Mouse (Mus musculus) embryonic facial prominence, embryonic 14.5 days (tissue): ENCODE results near the gene Tns1. TPM values are rescaled to one million over a fixed set of nuclear protein-coding genes. Genes with fewer than 3 reads are reported as not detected.

Source experiments
- ATAC-seq: fragments of 200-750 bp; cut with Nextera tagmentation; 2 replicates; pipeline ENCODE4 v1.8.0; 2017; ENCODE audit warnings: low read depth, moderate number of reproducible peaks, moderate TSS enrichment
- DNase-seq: peaks from one replicate; pipeline ENCODE4 v3.0.0-alpha.2; 2015; ENCODE audit warnings: low spot score
- H3K27ac ChIP-seq: fragments of 300-500 bp; sonication (generic); replicated peaks from 2 replicates; pipeline ENCODE4 v1.5.1; 2014; ENCODE audit warnings: low read depth, mild to moderate bottlenecking, low read length, moderate library complexity
- H3K27me3 ChIP-seq: fragments of 300-500 bp; sonication (generic); replicated peaks from 2 replicates; pipeline ENCODE4 v1.6.1; 2014; ENCODE audit warnings: low read length; ENCODE audit not compliant: control insufficient read depth, insufficient read depth
- H3K36me3 ChIP-seq: fragments of 300-500 bp; sonication (generic); 2 replicates; pipeline ENCODE4 v1.6.1; 2014; ENCODE audit warnings: low read length, mixed read lengths; ENCODE audit not compliant: control insufficient read depth, insufficient read depth
- H3K4me1 ChIP-seq: fragments of 300-500 bp; sonication (generic); 2 replicates; pipeline ENCODE4 v1.6.1; 2014; ENCODE audit warnings: antibody characterized with exemption, low read length; ENCODE audit not compliant: control insufficient read depth, insufficient read depth
- H3K4me2 ChIP-seq: fragments of 300-500 bp; sonication (generic); 2 replicates; pipeline ENCODE4 v1.6.1; 2014; ENCODE audit warnings: low read depth, mild to moderate bottlenecking, low read length, moderate library complexity, mixed read lengths
- H3K4me3 ChIP-seq: fragments of 300-500 bp; sonication (generic); 2 replicates; pipeline ENCODE4 v1.5.1; 2014; ENCODE audit warnings: low read depth, mild to moderate bottlenecking, low read length
- H3K9ac ChIP-seq: fragments of 300-500 bp; sonication (generic); 2 replicates; pipeline ENCODE4 v1.6.1; 2014; ENCODE audit warnings: low read depth, mild to moderate bottlenecking, low read length, moderate library complexity, mixed read lengths
- H3K9me3 ChIP-seq: fragments of 300-500 bp; sonication (generic); 2 replicates; pipeline ENCODE4 v1.6.1; 2016; ENCODE audit warnings: low read length; ENCODE audit not compliant: control insufficient read depth
- WGBS: fragments of 180-500 bp; shearing (Covaris S2); extraction: QIAGEN DNeasy Blood & Tissue Kit; methylation state at CpG from one replicate; pipeline ENCODE4 v1.1.7; 2014; 5-methylcytosine and 5-hydroxymethylcytosine counted together
- polyA plus RNA-seq: library from polyadenylated mRNA; unstranded; fragments of >200 nt; fragmentation: Nextera tagmentation; extraction: Ambion mirVana; gene quantifications from 2 replicates; pipeline ENCODE4 v1.2.1, GENCODE M21; 2014

The Tns1 gene
- polyA plus RNA-seq, 1 experiment from 2014 or later = 58.5 TPM

DNA sequence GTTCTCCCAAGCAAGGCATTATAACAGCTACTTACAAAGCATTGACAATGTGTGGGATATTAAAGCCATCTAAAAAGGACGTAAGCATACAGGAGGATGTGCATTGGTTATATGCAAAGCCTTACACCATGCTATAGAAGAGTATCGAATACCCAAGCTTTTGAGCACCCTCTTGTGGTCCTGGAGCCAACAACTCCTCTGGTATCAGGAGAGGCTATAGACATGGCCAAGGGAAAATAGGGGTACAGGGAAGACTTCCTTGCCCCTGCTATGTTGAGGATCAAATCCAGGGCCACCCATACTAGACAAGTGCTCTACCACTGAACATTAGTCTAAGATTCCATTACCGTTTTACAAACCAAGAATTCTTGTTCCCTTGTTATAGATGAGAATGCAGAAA lies 7.8 kb upstream of the Tns1 start:
- H3K9ac ChIP-seq = no peak overlapping the region
- no peaks in the 10 kb centered on the region for H3K9me3 ChIP-seq
- no peak for ATAC-seq
- no peaks in the 10 kb centered on the region for H3K27me3 ChIP-seq
- H3K4me2 ChIP-seq = no peak overlapping the region
- WGBS = 63% methylated on average over 3 of the region's 3 CpGs
- H3K4me3 ChIP-seq = no peak overlapping the region
- no peaks in the 10 kb centered on the region for H3K4me1 ChIP-seq
- no peak overlapping the region for H3K27ac ChIP-seq
- DNase-seq = no peak
- H3K36me3 ChIP-seq = no peaks in the 10 kb centered on the region

DNA sequence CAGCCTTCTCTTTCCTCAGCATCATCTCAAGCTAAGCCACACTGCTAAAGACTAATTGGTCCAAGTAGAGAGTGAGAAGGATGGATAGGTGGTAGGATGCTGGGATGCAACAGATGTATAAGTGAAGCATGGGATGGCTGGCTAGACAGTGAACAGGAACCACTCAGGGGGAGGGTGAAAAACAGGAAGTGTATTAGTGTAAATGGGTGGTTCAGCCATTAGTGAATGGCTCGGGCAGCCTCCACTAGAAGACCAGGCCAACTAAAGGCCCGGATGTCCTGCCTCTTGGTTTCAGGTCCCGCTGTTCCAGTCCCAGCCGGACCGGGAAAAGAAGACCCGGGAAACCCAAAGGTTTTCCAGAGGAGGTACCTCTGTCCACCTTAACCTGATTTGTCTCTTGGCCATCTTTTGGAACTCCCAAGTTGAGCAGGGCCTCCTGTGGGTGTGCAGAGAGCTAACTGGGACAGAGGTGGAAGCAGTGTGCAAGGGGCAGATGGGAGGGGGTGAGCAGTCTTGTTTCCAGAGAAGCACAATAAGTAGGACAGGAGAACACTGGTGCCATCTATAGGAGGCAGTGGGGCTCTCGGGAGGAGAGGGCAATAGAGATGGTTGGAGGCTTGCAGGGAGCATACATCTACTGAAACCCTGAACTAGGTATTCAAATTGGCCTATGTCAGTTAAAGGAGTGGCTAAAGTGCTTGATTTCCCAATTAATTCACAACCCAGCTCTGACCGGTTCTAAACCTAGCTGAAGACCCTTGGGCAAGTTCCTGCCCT lies 6.8 kb upstream of the Tns1 start:
- 87% methylated on average over 8 of the region's 8 CpGs for WGBS
- no peaks in the 10 kb centered on the region for H3K4me1 ChIP-seq
- H3K4me3 ChIP-seq = no peak overlapping the region
- H3K9ac ChIP-seq = no peak overlapping the region
- no peaks in the 10 kb centered on the region for H3K36me3 ChIP-seq
- no peaks in the 10 kb centered on the region for H3K9me3 ChIP-seq
- ATAC-seq (no peak), DNase-seq (no peak)
- no peak overlapping the region for H3K4me2 ChIP-seq
- H3K27me3 ChIP-seq = no peaks in the 10 kb centered on the region
- no peak overlapping the region for H3K27ac ChIP-seq

DNA sequence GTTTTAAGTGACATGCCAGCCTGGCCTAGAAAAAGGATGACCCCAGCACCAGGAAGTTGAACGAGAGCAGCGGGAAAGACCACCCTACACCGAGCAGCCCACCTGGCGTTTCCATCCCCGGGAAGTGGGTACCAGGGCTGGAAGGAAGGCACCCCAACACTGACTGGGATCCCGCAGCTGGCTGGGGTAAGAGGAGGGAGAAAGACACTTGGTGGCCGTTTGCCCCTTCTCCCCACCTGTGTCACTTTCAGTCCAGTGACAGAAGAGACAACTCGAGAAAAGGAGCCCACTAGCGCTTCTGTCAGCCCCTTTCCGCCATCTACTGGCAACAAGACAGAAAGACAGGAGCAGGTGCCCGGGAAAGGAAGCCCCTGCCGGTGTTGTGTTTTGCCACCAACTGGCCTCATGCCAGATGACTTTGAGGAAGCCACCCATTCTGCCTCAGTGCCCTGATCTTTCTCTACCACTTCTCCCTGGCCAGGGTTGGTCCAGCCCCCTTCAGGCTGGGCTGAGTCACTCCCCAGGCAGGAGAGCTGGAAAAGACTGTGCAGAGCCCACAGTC lies 823 bp upstream of the Tns1 start, which contains the start of gene Rufy4:
Gene Rufy4 (plus strand): TSS at position 551 of the 562 bp plus-strand sequence.
- Histone ChIP-seq H3K4me3 (peak within 1 kb of the TSS; percentile 49), H3K36me3 (no peaks in the 10 kb centered on the region), H3K4me1 (no peaks in the 10 kb centered on the region), H3K27me3 (0 out of 2 replicates have a peak, but pooled peaks cover 6% of the 10 kb centered on the region), H3K9ac (peak within 1 kb of the TSS; percentile 72), H3K27ac (no peak within 1 kb of the TSS), H3K9me3 (no peaks in the 10 kb centered on the region), H3K4me2 (peak within 1 kb of the TSS; percentile 88)
- ATAC-seq (peak; percentile 59), DNase-seq (peak; percentile 88)
- WGBS = 0% methylated on average over 12 of the region's 12 CpGs

DNA sequence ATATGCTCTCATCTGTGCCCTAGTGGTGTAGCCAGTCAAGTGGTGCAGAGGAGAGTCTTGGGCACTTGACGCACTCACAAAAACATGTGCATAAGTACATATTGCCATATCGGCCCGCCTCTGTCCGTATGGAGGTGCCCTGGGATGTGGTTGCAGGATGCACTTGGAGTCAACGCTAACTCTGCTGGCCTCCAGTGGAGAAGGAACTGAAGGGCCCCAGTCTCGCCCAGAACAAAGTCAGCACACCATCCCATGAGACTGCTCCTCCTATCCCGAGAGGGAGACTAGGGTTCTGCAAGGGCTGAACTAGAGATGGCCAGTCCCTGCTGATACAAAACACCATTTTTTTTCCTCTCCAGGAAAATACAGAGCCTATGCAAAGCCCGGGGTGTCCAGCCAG lies 1.0 kb downstream of the Tns1 start:
- ATAC-seq = no peak
- 65% methylated on average over 8 of the region's 8 CpGs for WGBS
- peak overlapping the region; percentile 88; the same call in 1 of the 2 replicates for H3K4me2 ChIP-seq

GRCm38 (mm10) chr1:74121821-74122576 lies 2.2 kb downstream of the Tns1 start:
- Histone ChIP-seq H3K9ac (peak overlapping the region; percentile 23; the same call in 1 of the 2 replicates), H3K4me1 (no peaks in the 10 kb centered on the region), H3K27ac (no peak overlapping the region), H3K4me2 (no peak overlapping the region), H3K27me3 (0 out of 2 replicates have a peak, but pooled peaks cover 6% of the 10 kb centered on the region), H3K4me3 (no peak overlapping the region), H3K9me3 (no peaks in the 10 kb centered on the region), H3K36me3 (no peaks in the 10 kb centered on the region)
- 45% methylated on average over 9 of the region's 9 CpGs for WGBS
- DNase-seq = peak; percentile 70
- peak; percentile 7; the same call in 1 of the 2 replicates for ATAC-seq

More for the DNA sequence above, 1.0 kb downstream of the Tns1 start:
- Histone ChIP-seq H3K4me1 (no peaks in the 10 kb centered on the region), H3K9me3 (no peaks in the 10 kb centered on the region), H3K4me3 (no peak overlapping the region), H3K36me3 (no peaks in the 10 kb centered on the region), H3K27me3 (0 out of 2 replicates have a peak, but pooled peaks cover 6% of the 10 kb centered on the region), H3K27ac (no peak overlapping the region), H3K9ac (peak overlapping the region; percentile 2; the same call in 1 of the 2 replicates)
- no peak for DNase-seq

DNA sequence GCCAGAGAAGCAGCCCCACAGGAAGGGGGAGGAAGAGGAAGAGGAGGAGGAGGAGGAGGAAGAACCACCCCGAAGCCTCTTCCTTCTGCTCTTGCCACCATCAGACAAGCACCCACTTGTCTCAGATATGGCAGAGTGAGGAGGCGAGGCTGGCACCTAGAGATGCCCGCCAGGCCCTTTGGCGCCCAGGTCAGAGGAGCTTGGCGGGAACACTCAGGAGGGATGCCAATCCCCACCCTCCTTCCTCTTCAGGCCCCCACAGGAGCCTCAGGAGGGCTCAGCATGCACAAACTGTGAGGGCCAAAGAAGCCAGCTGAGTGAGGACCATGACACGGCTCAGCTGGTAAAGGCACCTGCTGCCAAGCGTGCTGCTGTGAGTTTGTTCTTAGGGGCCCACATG lies 3.1 kb downstream of the Tns1 start:
- Histone ChIP-seq H3K9ac (no peak overlapping the region), H3K27ac (no peak overlapping the region), H3K4me2 (no peak overlapping the region), H3K4me3 (no peak overlapping the region), H3K36me3 (no peaks in the 10 kb centered on the region), H3K4me1 (no peaks in the 10 kb centered on the region), H3K9me3 (no peaks in the 10 kb centered on the region), H3K27me3 (0 out of 2 replicates have a peak, but pooled peaks cover 6% of the 10 kb centered on the region)
- WGBS = 84% methylated on average over 7 of the region's 7 CpGs
- DNase-seq (no peak), ATAC-seq (no peak)

GRCm38 (mm10) chr1:74119115-74119514 lies 5.1 kb downstream of the Tns1 start:
- no peaks in the 10 kb centered on the region for H3K36me3 ChIP-seq
- no peak overlapping the region for H3K4me3 ChIP-seq
- 0 out of 2 replicates have a peak, but pooled peaks cover 4% of the 10 kb centered on the region for H3K27me3 ChIP-seq
- H3K4me2 ChIP-seq = no peak overlapping the region
- no peaks in the 10 kb centered on the region for H3K9me3 ChIP-seq
- DNase-seq (peak; percentile 51), ATAC-seq (no peak)
- no peaks in the 10 kb centered on the region for H3K4me1 ChIP-seq
- WGBS = 92% methylated on average over 1 of the region's 1 CpGs
- H3K9ac ChIP-seq = no peak overlapping the region
- H3K27ac ChIP-seq = no peak overlapping the region

DNA sequence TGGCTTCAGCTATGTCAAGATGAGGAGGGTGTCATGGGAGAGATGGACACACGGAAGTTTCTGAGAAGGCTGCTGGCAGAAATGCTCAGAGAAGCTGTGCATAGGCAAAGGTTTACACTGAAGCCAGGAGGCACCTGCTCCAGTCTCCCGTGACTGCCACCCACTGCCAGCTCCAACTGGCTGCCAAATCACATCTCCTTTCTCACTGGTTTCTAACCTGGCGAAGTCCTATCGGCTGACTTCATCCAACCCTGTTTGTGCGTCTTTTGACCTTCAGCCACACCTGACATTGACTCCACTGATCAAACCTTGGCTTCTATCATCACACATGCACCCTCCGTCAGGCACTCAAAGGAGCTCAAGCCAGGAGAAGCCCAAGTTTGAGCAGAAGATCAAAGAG lies 6.4 kb downstream of the Tns1 start:
- no peaks in the 10 kb centered on the region for H3K36me3 ChIP-seq
- no peak for ATAC-seq
- WGBS = 91% methylated on average over 6 of the region's 6 CpGs
- H3K27ac ChIP-seq = no peak overlapping the region
- H3K4me3 ChIP-seq = no peak overlapping the region
- H3K4me2 ChIP-seq = no peak overlapping the region
- H3K9me3 ChIP-seq = no peaks in the 10 kb centered on the region
- H3K27me3 ChIP-seq = no peaks in the 10 kb centered on the region
- H3K4me1 ChIP-seq = no peaks in the 10 kb centered on the region
- H3K9ac ChIP-seq = no peak overlapping the region
- DNase-seq = no peak
